Mouse (Mus musculus) bone marrow macrophage, adult 2 months (primary cell): ENCODE measurements around the gene Fgfr2. TPM values are rescaled to one million over a fixed set of nuclear protein-coding genes. Genes with fewer than 3 reads are reported as not detected.

Experiments
- H3K27ac ChIP-seq: 2 replicates; pipeline ENCODE4 v1.5.1; 2012; ENCODE audit warnings: low read depth, low read length; ENCODE audit not compliant: insufficient read depth
- H3K4me1 ChIP-seq: 2 replicates; pipeline ENCODE4 v1.6.1; 2012; ENCODE audit warnings: low read length; ENCODE audit not compliant: control insufficient read depth, insufficient read depth
- H3K4me3 ChIP-seq: 2 replicates; pipeline ENCODE4 v1.5.1; 2012; ENCODE audit warnings: mild to moderate bottlenecking, low read length, moderate library complexity; ENCODE audit not compliant: insufficient read depth
- CTCF ChIP-seq: IDR thresholded peaks from 2 replicates; pipeline ENCODE4 v1.5.1; 2012; ENCODE audit warnings: low read depth, mild to moderate bottlenecking, low read length, moderate library complexity
- POLR2A ChIP-seq: IDR thresholded peaks from 2 replicates; pipeline ENCODE4 v1.6.1; 2012; ENCODE audit warnings: mild to moderate bottlenecking, low read depth, low read length, borderline replicate concordance
- polyA plus RNA-seq: library from polyadenylated mRNA; stranded (reverse); fragments of >200 nt; gene quantifications from 2 replicates; pipeline ENCODE4 v1.2.4, GENCODE M21; 2012; ENCODE audit not compliant: missing spikeins, insufficient read depth, insufficient read length

Gene Fgfr2
- polyA plus RNA-seq, 1 experiment, result 0.27 TPM

DNA sequence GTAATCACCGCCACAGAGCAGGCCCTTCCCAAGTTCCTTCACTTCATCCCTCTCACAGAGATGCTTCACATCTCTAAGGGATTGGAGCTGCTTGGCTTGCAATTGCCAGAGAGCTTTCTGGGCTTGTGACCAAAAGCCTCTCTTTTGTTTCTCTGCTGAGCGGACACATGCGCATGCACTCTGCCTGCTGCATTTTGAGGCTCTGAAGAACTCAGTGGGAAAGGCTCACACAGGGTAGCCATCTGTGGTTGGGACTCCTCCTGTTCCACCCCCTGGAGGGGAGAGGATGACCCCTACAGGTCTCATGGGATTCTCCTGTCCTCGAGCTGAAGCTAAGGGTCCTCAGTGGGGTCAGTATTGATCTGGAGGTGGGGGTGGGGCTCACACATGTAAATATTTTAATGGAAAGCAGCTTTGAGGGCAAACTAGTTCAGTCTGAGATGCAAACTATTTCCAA lies 2157.2 kb downstream of the Fgfr2 start:
- Histone ChIP-seq H3K4me3 (no peak overlapping the region), H3K27ac (no peak overlapping the region), H3K4me1 (peaks cover 38% of the 10 kb centered on the region)
- no peak for TF ChIP-seq POLR2A
- TF ChIP-seq CTCF, result no peak

GRCm38 (mm10) chr7:130965396-130965795 lies 2157.8 kb downstream of the Fgfr2 start:
- H3K4me3 ChIP-seq, result no peak overlapping the region
- H3K4me1 ChIP-seq, result peaks cover 38% of the 10 kb centered on the region
- no peak overlapping the region for H3K27ac ChIP-seq
- TF ChIP-seq CTCF (no peak), POLR2A (no peak)

- Histone ChIP-seq H3K4me3 (no peak overlapping the region), H3K4me1 (peaks cover 42% of the 10 kb centered on the region), H3K27ac (no peak overlapping the region)
- TF ChIP-seq POLR2A (no peak), CTCF (no peak)
Measured at GRCm38 (mm10) chr7:130964686-130965085, 2158.5 kb downstream of the Fgfr2 start.

DNA sequence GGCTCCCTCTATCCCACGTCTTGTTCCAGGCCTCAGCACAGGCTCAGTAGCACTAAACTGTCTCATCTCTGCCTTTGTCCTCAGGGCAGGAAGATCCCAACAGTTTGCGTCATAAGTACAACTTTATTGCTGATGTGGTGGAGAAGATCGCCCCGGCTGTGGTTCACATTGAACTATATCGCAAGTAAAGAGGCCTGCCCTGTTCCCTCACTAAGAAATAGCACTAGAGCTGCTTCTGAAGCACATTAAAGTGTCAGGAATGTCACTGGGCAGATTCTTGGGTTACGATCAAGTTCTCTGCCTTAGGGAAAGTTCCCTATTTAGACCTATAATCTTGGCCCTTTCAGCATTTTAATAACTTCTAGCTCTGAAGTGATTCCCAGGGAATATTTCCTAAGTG lies 2161.7 kb downstream of the Fgfr2 start:
- Histone ChIP-seq H3K4me1 (peaks cover 22% of the 10 kb centered on the region), H3K4me3 (no peak overlapping the region), H3K27ac (no peak overlapping the region)

DNA sequence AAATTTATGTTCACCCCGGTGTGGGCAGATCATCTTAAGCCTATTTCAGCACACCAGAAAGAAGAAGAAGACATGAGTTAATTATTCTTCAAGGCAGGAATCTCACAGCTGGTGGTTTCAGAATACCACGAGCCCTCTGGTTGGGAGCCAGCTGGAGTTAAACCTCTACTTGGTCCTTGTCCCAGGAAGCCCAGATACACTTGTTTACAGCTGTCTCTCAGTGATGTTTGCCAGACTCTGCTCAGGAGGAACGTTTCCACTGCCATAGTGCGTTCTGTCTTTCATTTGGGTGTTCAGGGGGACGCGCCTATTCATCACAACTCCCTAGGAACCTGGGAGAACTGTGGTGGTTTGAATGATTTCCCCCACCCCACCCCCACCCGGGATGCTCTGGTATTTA lies 2163.3 kb downstream of the Fgfr2 start:
- no peak for TF ChIP-seq POLR2A
- no peak for TF ChIP-seq CTCF
- H3K27ac ChIP-seq, result no peak overlapping the region

More for the DNA sequence above, 2161.7 kb downstream of the Fgfr2 start:
- no peak for TF ChIP-seq POLR2A
- TF ChIP-seq CTCF, result no peak

DNA sequence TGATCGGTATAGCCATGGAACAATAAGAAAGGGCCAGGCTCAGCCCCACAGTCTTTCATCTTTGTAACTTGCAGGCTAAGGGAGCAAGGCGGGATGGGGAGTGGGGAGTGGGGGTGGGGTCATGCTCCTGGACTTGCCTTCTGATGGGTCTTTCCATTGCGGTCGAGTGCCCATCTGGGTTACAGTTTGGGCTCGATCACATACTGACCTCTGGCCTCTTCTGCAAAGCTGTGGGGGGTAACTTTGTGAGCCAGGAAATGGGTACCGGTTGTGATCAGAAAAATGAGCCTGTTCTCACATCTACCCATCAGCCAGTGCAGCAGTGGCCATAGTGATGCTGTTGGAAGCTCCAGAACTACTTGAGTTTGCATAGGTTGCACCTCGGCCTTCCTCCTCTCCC lies 2164.6 kb downstream of the Fgfr2 start:
- TF ChIP-seq CTCF, result no peak
- H3K4me1 ChIP-seq, result peaks cover 9% of the 10 kb centered on the region; the same call in 1 of the 2 replicates

More for the DNA sequence above, 2163.3 kb downstream of the Fgfr2 start:
- Histone ChIP-seq H3K4me1 (peaks cover 16% of the 10 kb centered on the region), H3K4me3 (no peak overlapping the region)

DNA sequence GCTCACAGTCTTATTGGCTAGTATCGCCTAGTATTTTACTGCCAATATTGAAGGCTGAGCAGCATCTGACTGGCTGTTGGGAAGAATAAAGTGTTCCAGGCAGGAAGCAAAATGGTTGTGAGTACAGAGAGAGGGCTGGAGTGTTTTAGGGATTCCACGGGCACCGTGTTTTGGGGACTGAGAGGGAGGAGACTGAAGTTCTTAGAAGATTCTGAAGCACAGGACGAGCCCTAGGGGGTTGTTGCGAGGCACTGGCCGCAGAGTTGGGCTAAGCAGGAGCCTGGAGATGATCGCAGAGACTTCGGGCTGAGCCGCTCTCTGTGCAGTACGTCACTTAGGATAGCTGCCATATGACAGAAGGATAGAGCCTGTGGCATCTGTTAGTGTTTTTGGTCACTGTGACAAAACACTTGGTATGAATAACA lies 2169.0 kb downstream of the Fgfr2 start:
- no peak for TF ChIP-seq CTCF
- no peak for TF ChIP-seq POLR2A
- Histone ChIP-seq H3K27ac (no peak overlapping the region), H3K4me1 (no peaks in the 10 kb centered on the region), H3K4me3 (no peak overlapping the region)

More for the DNA sequence above, 2164.6 kb downstream of the Fgfr2 start:
- no peak overlapping the region for H3K4me3 ChIP-seq
- no peak overlapping the region for H3K27ac ChIP-seq

DNA sequence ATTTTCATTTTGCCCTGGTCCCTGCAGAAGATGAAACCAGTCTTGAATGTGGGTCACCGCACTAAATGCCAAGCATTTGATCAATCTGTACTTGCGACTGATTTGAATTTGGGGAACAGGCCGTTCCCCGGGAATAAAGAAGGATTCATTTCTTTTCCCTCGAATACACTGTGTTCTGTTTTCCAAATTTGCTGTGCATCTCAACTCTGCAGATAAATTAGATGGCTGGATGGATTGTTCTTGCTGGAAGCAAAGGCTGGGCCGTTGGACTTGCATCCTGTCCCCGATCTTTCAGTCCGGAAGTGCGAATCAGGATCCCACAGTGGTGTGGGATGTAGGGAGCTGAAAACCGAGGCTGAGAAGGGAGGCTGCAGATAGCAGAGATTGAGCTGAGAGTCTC lies 2169.8 kb downstream of the Fgfr2 start:
- no peak overlapping the region for H3K27ac ChIP-seq
- TF ChIP-seq POLR2A (no peak), CTCF (no peak)
- H3K4me3 ChIP-seq, result no peak overlapping the region
- peaks cover 5% of the 10 kb centered on the region for H3K4me1 ChIP-seq

- peaks cover 7% of the 10 kb centered on the region for H3K4me1 ChIP-seq
- no peak overlapping the region for H3K4me3 ChIP-seq
- no peak for TF ChIP-seq CTCF
- no peak for TF ChIP-seq POLR2A
- no peak overlapping the region for H3K27ac ChIP-seq
Measured at GRCm38 (mm10) chr7:130951004-130951403, 2172.1 kb downstream of the Fgfr2 start.

GRCm38 (mm10) chr7:130950482-130950881 lies 2172.7 kb downstream of the Fgfr2 start:
- H3K4me3 ChIP-seq, result no peak overlapping the region
- H3K27ac ChIP-seq, result no peak overlapping the region
- TF ChIP-seq CTCF (no peak), POLR2A (no peak)
- H3K4me1 ChIP-seq, result peaks cover 7% of the 10 kb centered on the region

- Histone ChIP-seq H3K27ac (no peak overlapping the region), H3K4me1 (peaks cover 16% of the 10 kb centered on the region), H3K4me3 (no peak overlapping the region)
- TF ChIP-seq POLR2A (no peak), CTCF (no peak)
Measured at GRCm38 (mm10) chr7:130949331-130949751, 2173.8 kb downstream of the Fgfr2 start.

GRCm38 (mm10) chr7:130948563-130949208 lies 2174.5 kb downstream of the Fgfr2 start:
- Histone ChIP-seq H3K27ac (no peak overlapping the region), H3K4me1 (peaks cover 22% of the 10 kb centered on the region), H3K4me3 (no peak overlapping the region)
- TF ChIP-seq POLR2A, result no peak
- no peak for TF ChIP-seq CTCF
